In genomic region chr12:76431431-76431830, GRCm38 (mm10) we compare ENCODE assay signal across 24 mouse cellular contexts. TPM values are rescaled to one million over a fixed set of nuclear protein-coding genes. Genes with fewer than 3 reads are reported as not detected.
DNase-seq lines count a peak whose midpoint lies in the region; TF ChIP-seq lines count a peak whose summit lies in the region.
"Had no signal": no experiment of that assay in that cellular context is flagged by ENCODE, and none has a peak within 500 bp of the region (broad histone marks: within the 10 kb centered on the region; RNA-seq: fewer than 3 reads in every experiment).

No protein-coding gene starts in this region.

- no peaks in the 10 kb centered on the region for H3K79me2 ChIP-seq in liver, adult 2 months (ENCODE audit: control insufficient read depth, insufficient read depth, low read length)

- TF ChIP-seq CTCF in liver, adult 2 months (IDR thresholded peaks at IDR 0.05; ENCODE audit: low read depth, low read length): no peak
- TF ChIP-seq CTCF in layer of hippocampus, adult 2 months (conservative IDR thresholded peaks at IDR 0.05): no peak

- H3K27me3 ChIP-seq in liver, adult 2 months (ENCODE audit: control insufficient read depth, insufficient read depth, low read length): no peaks in the 10 kb centered on the region

- H3K4me3 ChIP-seq in liver, adult 2 months (ENCODE audit: insufficient read depth, low read depth, low read length): no peak overlapping the region
- no peak overlapping the region for H3K4me3 ChIP-seq in layer of hippocampus, adult 2 months
- H3K4me3 ChIP-seq: embryonic facial prominence, embryonic 12.5 days; heart, embryonic 12.5 days; hindbrain, embryonic 13.5 days; myocyte; neural tube, embryonic 13.5 days had no signal

- peak; percentile 25 to 27 for DNase-seq in heart, adult 18-20 months
- DNase-seq in heart, adult 8-10 months (ENCODE audit: low spot score): no peak
- DNase-seq in liver, adult 2 months (ENCODE audit: extremely low read depth, low read depth, low spot score): peak; percentile 100
- DNase-seq in liver (no peak), adipocyte (ENCODE audit: low spot score) (peak; percentile 59)
- peak in 1 of 2 experiments; percentile 26 for DNase-seq in layer of hippocampus, adult 2 months (ENCODE audit: low spot score in 2 of 2)
- no peak for DNase-seq in right cerebral cortex, adult 18-20 months
- DNase-seq: cerebellum, postnatal 25 days; kidney, adult 18-20 months; kidney, postnatal 4 days; retina, postnatal 1 day; thymus, postnatal 25 days had no signal

- H3K36me3 ChIP-seq in liver, adult 2 months (ENCODE audit: control insufficient read depth, insufficient read depth, low read length): no peaks in the 10 kb centered on the region
- H3K36me3 ChIP-seq: embryonic facial prominence, embryonic 12.5 days; heart, embryonic 12.5 days; hindbrain, embryonic 13.5 days; neural tube, embryonic 13.5 days had no signal

- peak overlapping the region; percentile 76 for H3K27ac ChIP-seq in liver, adult 2 months (replicated peaks; ENCODE audit: insufficient read depth, low read depth, low read length)
- peak overlapping the region; percentile 92 for H3K27ac ChIP-seq in layer of hippocampus, adult 2 months
- H3K27ac ChIP-seq: embryonic facial prominence, embryonic 12.5 days; hindbrain, embryonic 13.5 days; macrophage; neural tube, embryonic 13.5 days had no signal

- no peak overlapping the region for H3K9ac ChIP-seq in liver, adult 2 months (ENCODE audit: low read depth, low read length)
- H3K9ac ChIP-seq: embryonic facial prominence, embryonic 12.5 days; forebrain, postnatal 0 days; heart, embryonic 12.5 days; hindbrain, embryonic 13.5 days; neural tube, embryonic 13.5 days had no signal

- WGBS in liver, adult 2 months: 22% methylated on average over 6 of the region's 6 CpGs

- TF ChIP-seq POLR2A in liver, adult 2 months (IDR thresholded peaks at IDR 0.05; ENCODE audit: extremely low read depth, insufficient read depth, low read length): no peak

- peaks cover 6% of the 10 kb centered on the region for H3K4me1 ChIP-seq in liver, adult 2 months (ENCODE audit: control insufficient read depth, insufficient read depth, low read length)

RNA-seq across cellular contexts. Expression of gene Ppp1r36, which starts 14.1 kb away (rescaled TPM):
- total RNA-seq in heart, adult 18-20 months (2021): under 1 TPM in 1 of 2 experiments, not detected in 1; 0.18 TPM
- total RNA-seq in heart, adult 8-10 months (2022): under 1 TPM in 2 of 4 experiments, not detected in 2; 0.41 to 0.69 TPM
- total RNA-seq in liver, adult 2 months (2014; rRNA removed): under 0.01 TPM in 1 of 2 replicates, not detected in the other
- not detected in 2 replicates for polyA plus RNA-seq in liver, adult 2 months (2012; rRNA removed)
- total RNA-seq in layer of hippocampus, adult 2 months (2021): 1 to 10 TPM; 1.9 TPM
- total RNA-seq: heart, postnatal 25 days; MEL had no signal
- polyA plus RNA-seq: activated CD4-positive, CD25-positive, alpha-beta regulatory T cell, adult 4 months; C2C12; inflammation-experienced regulatory T-cells, adult 6 months; macrophage; myocyte had no signal

RNA-seq across cellular contexts. Expression of gene Hspa2, which starts 27.5 kb away (rescaled TPM):
- total RNA-seq in heart, adult 18-20 months (2021): 1 to 10 TPM; 5.4 to 6.2 TPM
- total RNA-seq in heart, adult 8-10 months (2022): 1 to 10 TPM; 4.1 to 7.7 (median 5.8) TPM
- 3.3 and 3.8 TPM in 2 replicates for total RNA-seq in liver, adult 2 months (2014; rRNA removed)
- polyA plus RNA-seq in liver, adult 2 months (2012; rRNA removed): 1.4 and 2.2 TPM in 2 replicates
- total RNA-seq in layer of hippocampus, adult 2 months (2021): 100 to 1,000 TPM; 114 to 117 TPM

Comparison
In these comparisons a context has a peak if more than half of its experiments do, and no peak if none do; other contexts are left out.
1. DNase-seq: peak in heart, adult 18-20 months (2 of 2), liver, adult 2 months (single experiment) and adipocyte (single experiment); none in heart, adult 8-10 months (single experiment), liver (single experiment) and right cerebral cortex, adult 18-20 months (single experiment).
2. RNA of gene Hspa2, which starts 27.5 kb away (total RNA-seq): 114 to 117 TPM in layer of hippocampus, adult 2 months; 5.4 to 6.2 TPM in heart, adult 18-20 months, 4.1 to 7.7 TPM in heart, adult 8-10 months and 3.3 to 3.8 TPM in liver, adult 2 months; every median in the first group is over 10 times any median in the second.